Mouse (Mus musculus) forebrain, embryonic 13.5 days (tissue): ENCODE data around the gene Srms. TPM values are rescaled to one million over a fixed set of nuclear protein-coding genes. Genes with fewer than 3 reads are reported as not detected.
A peak's percentile ranks its signal among the peaks of the same experiment; 100 is the strongest.
"Not testable (repeated sequence)": the region's sequence is repeated elsewhere in the genome, so short reads cannot be mapped to it uniquely, and the experiment has no call there.

Source experiments
- ATAC-seq: fragments of 200-750 bp; cut with Nextera tagmentation; 2 replicates; pipeline ENCODE4 v1.8.0; 2017
- H3K27ac ChIP-seq: fragments of 300-500 bp; sonication (generic); 2 replicates; pipeline ENCODE4 v1.5.1; 2015; ENCODE audit warnings: inconsistent platforms, mild to moderate bottlenecking, moderate library complexity
- H3K27me3 ChIP-seq: fragments of 300-500 bp; sonication (generic); 2 replicates; pipeline ENCODE4 v1.6.1; 2015; ENCODE audit warnings: mild to moderate bottlenecking, inconsistent platforms
- H3K36me3 ChIP-seq: fragments of 300-500 bp; sonication (generic); 2 replicates; pipeline ENCODE4 v1.6.1; 2015; ENCODE audit warnings: mild to moderate bottlenecking, inconsistent platforms; ENCODE audit not compliant: poor library complexity, severe bottlenecking
- H3K4me1 ChIP-seq: fragments of 300-500 bp; sonication (generic); 2 replicates; pipeline ENCODE4 v1.6.1; 2015; ENCODE audit warnings: inconsistent platforms
- H3K4me2 ChIP-seq: fragments of 300-500 bp; sonication (generic); 2 replicates; pipeline ENCODE4 v1.6.1; 2015; ENCODE audit warnings: inconsistent platforms, mild to moderate bottlenecking, moderate library complexity
- H3K4me3 ChIP-seq: fragments of 300-500 bp; sonication (generic); 2 replicates; pipeline ENCODE4 v1.5.1; 2015; ENCODE audit warnings: mild to moderate bottlenecking, inconsistent platforms
- H3K9ac ChIP-seq: fragments of 300-500 bp; sonication (generic); 2 replicates; pipeline ENCODE4 v1.6.1; 2015; ENCODE audit warnings: mild to moderate bottlenecking, inconsistent platforms
- H3K9me3 ChIP-seq: fragments of 300-500 bp; sonication (generic); replicated peaks from 2 replicates; pipeline ENCODE4 v1.6.1; 2016; ENCODE audit warnings: inconsistent platforms
- WGBS: fragments of 180-500 bp; shearing (Covaris S2); methylation state at CpG from one replicate; pipeline ENCODE4 v1.1.7; 2015; 5-methylcytosine and 5-hydroxymethylcytosine counted together
- polyA plus RNA-seq: library from polyadenylated mRNA; unstranded; fragments of >200 nt; fragmentation: Nextera tagmentation; extraction: Ambion mirVana; gene quantifications from 2 replicates; pipeline ENCODE4 v1.2.1, GENCODE M21; 2015

Gene Srms
- polyA plus RNA-seq, 1 experiment from 2014 or later, result 0.06 TPM

DNA sequence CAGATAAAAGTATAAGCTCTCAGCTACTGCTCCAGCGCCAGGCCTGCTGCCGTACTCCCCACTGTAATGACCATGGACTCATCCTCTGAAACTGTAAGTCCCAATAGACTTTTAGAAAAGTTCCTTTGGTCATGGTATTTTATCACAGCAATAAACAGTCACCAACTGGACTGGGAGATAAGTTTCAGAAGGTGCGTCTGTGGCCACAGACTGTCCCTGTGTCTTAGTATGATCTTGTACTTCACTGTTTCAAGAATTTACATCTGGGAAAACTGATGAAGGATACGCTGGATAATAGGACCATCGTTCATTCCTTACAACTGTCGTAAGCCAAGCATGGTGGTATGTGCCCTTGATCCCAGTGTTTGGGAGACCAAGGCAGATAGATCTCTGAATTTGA, 3.1 kb upstream of the Srms start:
- H3K9me3 ChIP-seq, result no peaks in the 10 kb centered on the region
- no peaks in the 10 kb centered on the region for H3K36me3 ChIP-seq
- H3K9ac ChIP-seq, result no peak overlapping the region
- no peak overlapping the region for H3K4me3 ChIP-seq
- ATAC-seq, result no peak
- peaks cover 24% of the 10 kb centered on the region for H3K4me1 ChIP-seq
- WGBS, result 94% methylated on average over 6 of the region's 6 CpGs
- no peak overlapping the region for H3K27ac ChIP-seq
- no peak overlapping the region for H3K4me2 ChIP-seq
- H3K27me3 ChIP-seq, result peaks cover 41% of the 10 kb centered on the region

DNA sequence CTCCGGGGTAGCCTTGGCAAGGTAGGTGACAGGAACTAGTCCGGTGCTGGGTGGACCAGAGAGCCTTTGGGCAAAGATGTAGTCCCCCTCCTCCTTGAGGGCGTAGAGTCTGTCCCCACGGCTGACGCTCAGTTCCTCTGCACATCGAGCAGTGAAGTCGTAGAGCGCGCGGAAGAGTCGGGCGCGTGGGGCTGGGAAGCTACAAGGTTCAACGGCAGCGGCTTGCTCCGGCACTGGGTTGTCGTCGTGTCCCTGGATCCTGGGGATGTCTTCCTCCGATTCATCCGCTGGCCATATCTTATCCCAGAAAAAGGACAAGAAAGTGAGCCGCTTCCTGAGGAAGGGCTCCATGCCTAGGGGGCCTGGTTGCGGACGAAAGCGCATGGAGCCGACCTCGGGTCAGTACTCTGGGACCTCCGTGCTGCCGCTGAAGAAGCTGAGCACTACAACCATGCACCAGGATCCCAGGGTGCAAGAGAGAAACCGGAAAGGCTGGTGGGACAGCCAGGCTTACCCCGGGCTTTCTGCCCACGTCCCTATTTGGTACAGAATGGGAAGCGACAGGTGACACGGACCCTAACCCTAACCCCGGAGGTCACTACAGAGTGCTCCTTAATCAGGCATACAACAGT, 480 bp downstream of the Srms start:
- Histone ChIP-seq H3K4me2 (peak overlapping the region; percentile 51), H3K9ac (0 out of 2 replicates have a peak overlapping the region, but pooled peaks have one; percentile 23), H3K4me3 (peak overlapping the region; percentile 26), H3K4me1 (peaks cover 12% of the 10 kb centered on the region), H3K36me3 (no peaks in the 10 kb centered on the region), H3K27me3 (peaks cover 46% of the 10 kb centered on the region), H3K27ac (no peak overlapping the region), H3K9me3 (no peaks in the 10 kb centered on the region)
- ATAC-seq, result no peak
- 2% methylated on average over 34 of the region's 34 CpGs for WGBS

DNA sequence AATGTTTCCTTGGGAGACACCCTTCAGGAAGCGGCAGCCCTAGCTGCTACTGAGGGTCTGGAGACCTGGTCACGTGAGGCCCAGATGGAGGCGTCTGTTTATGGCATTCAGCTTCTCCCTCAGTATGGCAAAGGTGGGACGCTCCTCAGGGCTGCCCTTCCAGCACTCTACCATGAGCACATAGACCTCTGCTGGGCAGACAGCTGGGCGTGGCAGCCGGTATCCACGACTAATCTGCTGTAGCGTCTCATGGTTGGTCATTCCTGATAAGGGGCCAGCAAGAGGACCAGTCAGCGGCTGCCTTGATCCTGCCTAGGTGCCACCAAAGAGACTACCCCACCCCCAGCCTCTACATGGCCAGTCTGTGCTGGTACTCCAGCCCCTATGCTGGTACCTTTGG, 6.9 kb downstream of the Srms start:
- WGBS, result 84% methylated on average over 9 of the region's 9 CpGs

DNA sequence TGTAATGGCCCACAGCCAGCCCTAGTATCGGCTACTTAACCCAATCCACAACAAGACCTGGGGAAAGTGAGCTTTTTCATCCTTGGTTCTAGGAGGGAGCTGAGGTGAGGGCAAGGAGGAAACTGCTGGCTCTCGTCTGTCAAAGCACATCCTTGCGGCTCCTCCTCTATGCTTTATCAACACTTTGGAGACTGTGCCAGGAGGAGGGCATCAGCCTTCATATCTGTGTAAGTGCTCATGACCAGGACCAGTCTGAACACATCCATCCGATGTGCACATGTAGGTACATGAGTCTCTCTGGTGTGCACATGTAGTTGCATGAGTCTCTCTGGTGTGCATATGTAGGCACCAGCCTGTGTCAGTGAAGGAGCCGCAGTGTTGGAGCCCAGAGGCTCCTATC, 7.3 kb downstream of the Srms start:
- WGBS, result 82% methylated on average over 5 of the region's 5 CpGs
- no peak overlapping the region for H3K4me2 ChIP-seq
- H3K4me1 ChIP-seq, result no peaks in the 10 kb centered on the region
- no peak overlapping the region for H3K4me3 ChIP-seq
- no peak for ATAC-seq
- no peaks in the 10 kb centered on the region for H3K36me3 ChIP-seq
- no peak overlapping the region for H3K27ac ChIP-seq
- peaks cover 15% of the 10 kb centered on the region; the same call in 1 of the 2 replicates for H3K27me3 ChIP-seq
- H3K9me3 ChIP-seq, result no peaks in the 10 kb centered on the region
- no peak overlapping the region for H3K9ac ChIP-seq

More for the DNA sequence above, 6.9 kb downstream of the Srms start:
- no peak for ATAC-seq
- Histone ChIP-seq H3K27me3 (peaks cover 18% of the 10 kb centered on the region), H3K27ac (no peak overlapping the region), H3K9me3 (no peaks in the 10 kb centered on the region), H3K4me1 (no peaks in the 10 kb centered on the region), H3K9ac (no peak overlapping the region), H3K4me3 (no peak overlapping the region), H3K36me3 (no peaks in the 10 kb centered on the region), H3K4me2 (no peak overlapping the region)

DNA sequence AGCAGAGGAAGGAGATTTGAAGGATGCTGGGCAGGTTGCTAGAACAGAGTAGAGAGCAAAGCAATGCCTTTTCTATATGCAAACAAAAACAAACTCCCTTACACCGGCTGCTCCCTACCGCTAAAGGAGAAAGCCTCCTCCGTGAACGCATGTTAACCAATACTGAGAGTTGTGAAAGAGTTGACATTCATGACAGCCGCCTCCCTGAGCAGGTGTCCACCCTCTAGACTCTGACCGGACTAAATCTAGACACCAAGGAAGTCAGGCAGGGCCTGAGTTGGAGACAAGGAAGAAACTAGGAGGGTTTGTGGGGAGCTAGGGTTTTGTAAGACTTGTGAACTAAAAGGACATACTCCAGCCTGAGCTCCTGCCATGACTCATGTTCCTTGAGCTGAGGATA, 10.1 kb downstream of the Srms start:
- Histone ChIP-seq H3K36me3 (no peaks in the 10 kb centered on the region), H3K4me2 (no peak overlapping the region), H3K9ac (no peak overlapping the region), H3K27me3 (0 out of 2 replicates have a peak, but pooled peaks cover 6% of the 10 kb centered on the region), H3K4me3 (no peak overlapping the region), H3K27ac (no peak overlapping the region), H3K4me1 (no peaks in the 10 kb centered on the region), H3K9me3 (no peaks in the 10 kb centered on the region)
- 82% methylated on average over 6 of the region's 6 CpGs for WGBS
- ATAC-seq, result no peak

DNA sequence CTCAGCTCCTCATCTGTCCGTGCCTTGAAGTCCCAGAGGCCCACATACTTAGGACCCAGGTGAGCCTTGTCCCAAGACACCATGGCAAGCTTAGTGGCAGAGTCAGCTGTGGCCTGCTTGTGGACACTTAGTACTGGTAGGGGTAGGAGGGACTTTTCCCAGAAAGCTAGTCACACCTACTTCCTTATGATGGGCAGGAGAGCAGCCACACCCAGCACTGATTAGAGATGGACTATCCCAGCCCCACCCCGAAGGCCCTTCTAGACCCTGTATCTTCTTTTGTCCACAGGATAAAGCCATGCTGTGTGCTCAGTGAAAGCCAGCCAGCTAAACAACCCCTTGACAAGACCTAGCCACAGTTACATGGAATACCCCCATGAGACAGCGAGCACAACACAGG, 10.6 kb downstream of the Srms start, which contains the start of gene Ptk6:
Gene Ptk6, minus strand, starts transcription at position 368 of the 400 bp plus-strand sequence.
- H3K27me3 ChIP-seq, result 0 out of 2 replicates have a peak, but pooled peaks cover 6% of the 10 kb centered on the region
- H3K36me3 ChIP-seq, result no peaks in the 10 kb centered on the region
- no peak within 1 kb of the TSS for H3K27ac ChIP-seq
- H3K4me2 ChIP-seq, result no peak within 1 kb of the TSS
- no peak within 1 kb of the TSS for H3K9ac ChIP-seq
- H3K4me1 ChIP-seq, result no peaks in the 10 kb centered on the region
- no peak for ATAC-seq
- H3K4me3 ChIP-seq, result no peak within 1 kb of the TSS
- 92% methylated on average over 3 of the region's 3 CpGs for WGBS
- no peaks in the 10 kb centered on the region for H3K9me3 ChIP-seq

DNA sequence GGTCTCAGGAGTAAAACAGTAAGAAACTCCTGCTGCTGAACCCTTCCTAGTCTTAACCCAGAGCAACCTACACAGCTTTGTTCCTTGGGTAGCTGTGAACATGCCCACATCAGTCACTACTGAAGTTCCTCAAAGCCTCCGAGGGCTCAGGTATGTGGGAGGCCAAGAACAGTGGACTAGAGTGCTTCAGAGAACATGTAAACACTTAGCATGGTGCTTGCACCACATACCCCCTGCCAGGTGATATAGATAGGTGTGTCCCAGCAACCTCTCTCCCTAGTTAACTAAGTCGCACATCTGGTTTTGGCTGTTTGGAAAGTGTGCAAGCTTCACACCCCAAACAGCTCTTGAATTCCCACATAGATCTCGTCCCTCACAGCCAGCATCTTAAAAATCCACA, 11.4 kb downstream of the Srms start:
- no peaks in the 10 kb centered on the region for H3K9me3 ChIP-seq
- no peak overlapping the region for H3K4me2 ChIP-seq
- WGBS, result 69% methylated on average over 3 of the region's 3 CpGs
- no peak overlapping the region for H3K9ac ChIP-seq
- no peaks in the 10 kb centered on the region for H3K4me1 ChIP-seq
- no peak for ATAC-seq
- no peak overlapping the region for H3K27ac ChIP-seq
- H3K4me3 ChIP-seq, result no peak overlapping the region
- H3K27me3 ChIP-seq, result 0 out of 2 replicates have a peak, but pooled peaks cover 6% of the 10 kb centered on the region
- no peaks in the 10 kb centered on the region for H3K36me3 ChIP-seq

DNA sequence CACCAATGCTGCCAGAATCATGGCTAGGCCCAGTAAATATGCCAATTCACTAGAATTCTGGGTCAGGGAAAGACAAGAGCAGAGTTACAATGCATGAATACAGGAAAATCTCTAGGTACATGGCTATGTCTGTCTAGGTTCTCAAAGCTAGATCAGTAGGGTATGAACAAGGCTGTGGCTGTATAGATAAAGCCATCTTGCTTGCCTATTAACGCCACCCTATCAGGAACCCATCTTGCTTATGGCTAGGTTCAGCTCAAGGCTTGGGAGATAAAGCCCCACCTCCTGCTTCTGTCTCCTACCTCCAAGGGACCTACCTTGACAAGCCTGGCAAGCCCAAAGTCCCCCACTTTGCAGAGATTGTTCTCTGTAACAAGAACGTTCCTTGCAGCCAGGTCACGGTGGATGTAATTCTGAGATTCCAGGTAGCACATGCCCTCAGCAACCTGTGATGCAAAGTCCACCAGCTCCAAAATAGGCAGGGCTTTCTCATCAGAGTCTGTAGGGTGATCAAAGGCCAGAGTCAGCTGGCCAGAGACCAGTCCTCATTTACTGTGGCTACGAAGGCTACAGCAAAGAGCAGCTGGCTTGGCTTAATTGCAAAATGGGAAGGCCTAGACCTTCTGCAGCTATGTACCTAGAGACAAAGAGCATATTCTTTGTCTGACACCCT, 16.2 kb downstream of the Srms start:
- H3K27ac ChIP-seq, result no peak overlapping the region
- no peak overlapping the region for H3K9ac ChIP-seq
- no peaks in the 10 kb centered on the region for H3K4me1 ChIP-seq
- no peak overlapping the region for H3K4me3 ChIP-seq
- H3K36me3 ChIP-seq, result no peaks in the 10 kb centered on the region
- H3K9me3 ChIP-seq, result no peaks in the 10 kb centered on the region
- ATAC-seq, result no peak
- no peak overlapping the region for H3K4me2 ChIP-seq
- WGBS, result 90% methylated on average over 4 of the region's 4 CpGs
- no peaks in the 10 kb centered on the region for H3K27me3 ChIP-seq

DNA sequence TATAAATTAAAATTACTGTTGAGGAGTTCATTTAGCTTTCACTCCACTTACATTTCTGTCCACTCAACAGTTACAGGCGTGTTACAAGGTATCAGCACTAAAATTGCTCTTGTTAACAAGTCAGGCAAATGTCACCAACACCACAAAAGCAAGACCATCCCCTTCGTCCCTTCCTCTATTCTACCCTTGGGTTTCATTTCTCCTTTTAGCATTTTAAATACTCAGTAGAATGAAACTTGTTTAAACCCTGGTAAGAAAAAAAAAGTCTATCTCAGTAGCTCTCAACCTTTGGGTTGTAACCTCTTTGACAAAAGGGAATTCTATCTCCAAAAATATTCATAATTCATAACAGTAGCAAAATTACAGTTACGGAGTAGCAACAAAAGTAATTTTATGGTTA, 19.9 kb downstream of the Srms start:
- H3K9ac ChIP-seq, result no peak overlapping the region
- H3K4me2 ChIP-seq, result no peak overlapping the region
- no peaks in the 10 kb centered on the region for H3K9me3 ChIP-seq
- H3K27me3 ChIP-seq, result no peaks in the 10 kb centered on the region
- H3K36me3 ChIP-seq, result peaks cover 16% of the 10 kb centered on the region
- no peak for ATAC-seq
- no peak overlapping the region for H3K27ac ChIP-seq
- H3K4me3 ChIP-seq, result no peak overlapping the region
- H3K4me1 ChIP-seq, result peaks cover 9% of the 10 kb centered on the region
- WGBS, result 80% methylated on average over 3 of the region's 3 CpGs

DNA sequence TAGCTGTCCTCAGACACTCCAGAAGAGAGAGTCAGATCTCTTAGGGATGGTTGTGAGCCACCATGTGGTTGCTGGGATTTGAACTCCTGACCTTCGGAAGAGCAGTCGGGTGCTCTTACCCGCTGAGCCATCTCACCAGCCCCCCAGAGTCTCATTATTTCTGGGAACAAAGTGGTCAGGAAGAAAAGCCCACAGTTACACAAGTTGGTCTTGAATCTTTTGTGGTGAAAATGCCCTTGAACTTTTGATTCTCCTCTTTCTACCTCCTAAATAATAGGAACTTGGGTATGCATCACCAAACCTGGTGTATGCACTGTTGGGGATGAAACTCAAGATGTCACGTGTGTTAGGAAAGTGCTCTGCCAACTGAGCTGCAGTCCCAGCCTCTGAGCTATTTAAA, 21.0 kb downstream of the Srms start:
- WGBS, result 61% methylated on average over 4 of the region's 4 CpGs
- Histone ChIP-seq H3K27me3 (no peaks in the 10 kb centered on the region), H3K4me1 (peaks cover 9% of the 10 kb centered on the region), H3K4me2 (no peak overlapping the region), H3K9me3 (no peaks in the 10 kb centered on the region), H3K27ac (no peak overlapping the region), H3K36me3 (peaks cover 16% of the 10 kb centered on the region), H3K9ac (no peak overlapping the region), H3K4me3 (no peak overlapping the region)
- ATAC-seq, result no peak

DNA sequence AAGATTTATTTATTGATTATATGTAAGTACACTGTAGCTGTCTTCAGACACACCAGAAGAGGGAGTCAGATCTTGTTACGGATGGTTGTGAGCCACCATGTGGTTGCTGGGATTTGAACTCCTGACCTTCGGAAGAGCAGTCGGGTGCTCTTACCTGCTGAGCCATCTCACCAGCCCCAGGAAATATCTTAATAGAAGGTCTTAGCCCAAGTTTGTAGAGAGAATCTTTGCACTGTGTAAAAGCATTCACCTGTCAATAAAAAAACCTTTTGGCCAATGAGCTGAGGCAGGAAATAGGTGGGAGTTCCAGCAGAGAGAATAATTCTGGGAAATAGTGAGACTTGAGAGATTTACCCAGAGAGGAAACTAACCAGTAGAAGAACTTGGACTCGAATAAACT, 21.6 kb downstream of the Srms start:
- Histone ChIP-seq H3K36me3 (peaks cover 16% of the 10 kb centered on the region), H3K4me1 (peaks cover 11% of the 10 kb centered on the region)
- not testable (repeated sequence) for H3K4me2 ChIP-seq, H3K27ac ChIP-seq, H3K27me3 ChIP-seq, H3K4me3 ChIP-seq, H3K9ac ChIP-seq, H3K9me3 ChIP-seq, ATAC-seq
- WGBS, result 86% methylated on average over 4 of the region's 4 CpGs

DNA sequence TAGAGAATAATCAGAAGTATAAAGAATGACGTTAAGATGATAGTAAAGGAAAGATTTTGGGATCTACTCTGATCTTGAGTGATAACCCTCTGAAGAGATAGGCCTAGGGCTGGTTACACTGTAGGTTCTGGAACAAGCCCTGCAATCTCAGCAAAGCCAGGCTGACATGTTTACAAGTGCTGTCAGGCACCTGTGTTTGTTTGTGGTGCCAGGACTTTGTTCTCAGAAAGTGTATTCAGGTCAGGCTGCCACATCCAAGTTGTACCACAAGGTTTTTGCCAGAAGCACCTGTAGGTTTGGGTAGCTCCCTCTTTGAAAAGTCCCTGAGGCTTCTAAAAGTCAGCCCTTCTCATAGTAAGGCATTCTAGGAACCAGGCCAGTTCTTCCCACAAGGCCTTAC, 23.7 kb downstream of the Srms start:
- Histone ChIP-seq H3K36me3 (peaks cover 16% of the 10 kb centered on the region), H3K27me3 (0 out of 2 replicates have a peak, but pooled peaks cover 6% of the 10 kb centered on the region), H3K27ac (no peak overlapping the region), H3K9ac (no peak overlapping the region), H3K4me3 (no peak overlapping the region), H3K4me1 (peaks cover 13% of the 10 kb centered on the region), H3K9me3 (no peaks in the 10 kb centered on the region), H3K4me2 (no peak overlapping the region; the same call in 1 of the 2 replicates)
- ATAC-seq, result no peak
- 90% methylated on average over 1 of the region's 1 CpGs for WGBS
